Mouse (Mus musculus) midbrain, embryonic 10.5 days (tissue): ENCODE data around the gene Cnbd2. TPM values are rescaled to one million over a fixed set of nuclear protein-coding genes. Genes with fewer than 3 reads are reported as not detected.

Source experiments
- DNase-seq: peaks from one replicate; pipeline ENCODE4 v3.0.0-alpha.2; 2017; ENCODE audit warnings: low spot score
- H3K27ac ChIP-seq: fragments of 300-500 bp; sonication (generic); replicated peaks from 2 replicates; pipeline ENCODE4 v1.5.1; 2016; ENCODE audit warnings: mild to moderate bottlenecking
- H3K27me3 ChIP-seq: fragments of 300-500 bp; sonication (generic); 2 replicates; pipeline ENCODE4 v1.6.1; 2016; ENCODE audit warnings: low read depth, mild to moderate bottlenecking; ENCODE audit not compliant: poor library complexity, severe bottlenecking
- H3K36me3 ChIP-seq: fragments of 300-500 bp; sonication (generic); 2 replicates; pipeline ENCODE4 v1.6.1; 2016; ENCODE audit warnings: mild to moderate bottlenecking, moderate library complexity
- H3K4me1 ChIP-seq: fragments of 300-500 bp; sonication (generic); 2 replicates; pipeline ENCODE4 v1.6.1; 2016
- H3K4me3 ChIP-seq: fragments of 300-500 bp; sonication (generic); 2 replicates; pipeline ENCODE4 v1.5.1; 2016; ENCODE audit warnings: mild to moderate bottlenecking, moderate library complexity
- H3K9me3 ChIP-seq: fragments of 300-500 bp; sonication (generic); replicated peaks from 2 replicates; pipeline ENCODE4 v1.6.1; 2016; ENCODE audit warnings: mild to moderate bottlenecking
- WGBS: fragments of 180-500 bp; shearing (Covaris S2); methylation state at CpG from one replicate; pipeline ENCODE4 v1.1.7; 2016; 5-methylcytosine and 5-hydroxymethylcytosine counted together
- polyA plus RNA-seq: library from polyadenylated mRNA; unstranded; fragments of >200 nt; fragmentation: Nextera tagmentation; extraction: Ambion mirVana; gene quantifications from 2 replicates; pipeline ENCODE4 v1.2.1, GENCODE M21; 2016

The Cnbd2 gene
- polyA plus RNA-seq, 1 experiment from 2014 or later: 3.1 TPM

GRCm38 (mm10) chr2:156318491-156318890 is 6.4 kb downstream of the Cnbd2 start:
- DNase-seq: no peak
- H3K9me3 ChIP-seq: no peaks in the 10 kb centered on the region
- H3K36me3 ChIP-seq: peaks cover 16% of the 10 kb centered on the region
- H3K4me1 ChIP-seq: no peaks in the 10 kb centered on the region
- H3K27ac ChIP-seq: no peak overlapping the region
- H3K27me3 ChIP-seq: no peaks in the 10 kb centered on the region
- no peak overlapping the region for H3K4me3 ChIP-seq

GRCm38 (mm10) chr2:156321538-156321937 is 9.4 kb downstream of the Cnbd2 start:
- Histone ChIP-seq H3K9me3 (no peaks in the 10 kb centered on the region), H3K36me3 (peaks cover 5% of the 10 kb centered on the region), H3K27me3 (no peaks in the 10 kb centered on the region), H3K27ac (no peak overlapping the region), H3K4me1 (0 out of 2 replicates have a peak, but pooled peaks cover 8% of the 10 kb centered on the region), H3K4me3 (no peak overlapping the region)
- no peak for DNase-seq
- 81% methylated on average over 6 of the region's 6 CpGs for WGBS

- Histone ChIP-seq H3K27me3 (no peaks in the 10 kb centered on the region), H3K4me1 (0 out of 2 replicates have a peak, but pooled peaks cover 8% of the 10 kb centered on the region), H3K9me3 (no peaks in the 10 kb centered on the region), H3K36me3 (peaks cover 5% of the 10 kb centered on the region), H3K4me3 (no peak overlapping the region), H3K27ac (no peak overlapping the region)
- DNase-seq: no peak
- 72% methylated on average over 6 of the region's 6 CpGs for WGBS
These were observed 12.1 kb downstream of the Cnbd2 start for GRCm38 (mm10) chr2:156324116-156324588.

GRCm38 (mm10) chr2:156324681-156325080 is 12.6 kb downstream of the Cnbd2 start:
- Histone ChIP-seq H3K27ac (no peak overlapping the region), H3K9me3 (no peaks in the 10 kb centered on the region), H3K27me3 (no peaks in the 10 kb centered on the region), H3K36me3 (peaks cover 5% of the 10 kb centered on the region), H3K4me1 (0 out of 2 replicates have a peak, but pooled peaks cover 8% of the 10 kb centered on the region), H3K4me3 (no peak overlapping the region)
- no peak for DNase-seq
- 49% methylated on average over 5 of the region's 5 CpGs for WGBS

DNA sequence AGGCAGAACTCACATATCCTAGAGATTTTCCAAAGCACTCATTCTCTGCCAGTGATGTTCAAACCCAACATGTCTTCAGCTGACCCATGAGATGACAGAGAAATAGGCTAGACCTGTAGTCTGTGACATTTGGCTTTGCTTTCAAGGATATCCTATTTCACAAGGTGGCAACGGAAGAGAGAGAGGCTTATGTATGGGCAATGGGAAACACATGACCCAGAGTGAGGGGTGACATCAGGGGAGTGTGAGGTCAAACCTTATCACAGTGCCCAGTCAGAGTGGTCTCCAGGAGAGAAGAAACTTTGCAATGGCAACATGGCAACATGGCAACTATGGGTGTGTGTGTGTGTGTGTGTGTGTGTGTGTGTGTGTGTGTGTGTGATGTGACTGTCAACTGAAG is 18.6 kb downstream of the Cnbd2 start:
- 82% methylated on average over 1 of the region's 1 CpGs for WGBS
- no peak overlapping the region for H3K27ac ChIP-seq
- H3K27me3 ChIP-seq: no peaks in the 10 kb centered on the region
- H3K4me1 ChIP-seq: no peaks in the 10 kb centered on the region
- no peaks in the 10 kb centered on the region for H3K9me3 ChIP-seq
- DNase-seq: no peak
- H3K4me3 ChIP-seq: no peak overlapping the region
- H3K36me3 ChIP-seq: no peaks in the 10 kb centered on the region

- Histone ChIP-seq H3K4me1 (no peaks in the 10 kb centered on the region), H3K36me3 (no peaks in the 10 kb centered on the region), H3K27me3 (no peaks in the 10 kb centered on the region), H3K27ac (no peak overlapping the region), H3K4me3 (no peak overlapping the region), H3K9me3 (no peaks in the 10 kb centered on the region)
- 87% methylated on average over 7 of the region's 7 CpGs for WGBS
- DNase-seq: no peak
These were observed 19.4 kb downstream of the Cnbd2 start for GRCm38 (mm10) chr2:156331446-156331965.

DNA sequence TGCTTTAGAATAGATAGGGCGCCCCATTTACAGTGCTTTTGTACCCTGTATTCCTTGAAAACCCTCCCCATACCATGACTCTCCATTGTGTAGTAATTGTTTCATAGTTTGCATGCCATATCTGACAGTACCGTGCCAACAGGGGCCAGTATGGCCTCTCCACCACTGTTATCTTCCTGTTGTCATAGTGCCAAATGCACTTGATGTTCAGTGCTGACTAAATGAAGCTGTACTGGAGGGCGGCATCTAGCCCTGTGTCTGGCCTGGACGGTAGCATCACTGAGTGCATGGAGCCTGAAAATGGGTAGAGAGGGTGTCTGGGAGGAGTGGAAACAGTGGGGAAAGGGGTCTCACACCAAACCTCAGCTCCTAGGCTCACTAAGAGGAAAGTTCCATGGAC is 28.0 kb downstream of the Cnbd2 start:
- H3K4me3 ChIP-seq: no peak overlapping the region
- no peaks in the 10 kb centered on the region for H3K27me3 ChIP-seq
- no peak for DNase-seq
- peaks cover 6% of the 10 kb centered on the region for H3K4me1 ChIP-seq
- H3K27ac ChIP-seq: no peak overlapping the region
- no peaks in the 10 kb centered on the region for H3K9me3 ChIP-seq
- WGBS: 86% methylated on average over 4 of the region's 4 CpGs
- H3K36me3 ChIP-seq: no peaks in the 10 kb centered on the region

DNA sequence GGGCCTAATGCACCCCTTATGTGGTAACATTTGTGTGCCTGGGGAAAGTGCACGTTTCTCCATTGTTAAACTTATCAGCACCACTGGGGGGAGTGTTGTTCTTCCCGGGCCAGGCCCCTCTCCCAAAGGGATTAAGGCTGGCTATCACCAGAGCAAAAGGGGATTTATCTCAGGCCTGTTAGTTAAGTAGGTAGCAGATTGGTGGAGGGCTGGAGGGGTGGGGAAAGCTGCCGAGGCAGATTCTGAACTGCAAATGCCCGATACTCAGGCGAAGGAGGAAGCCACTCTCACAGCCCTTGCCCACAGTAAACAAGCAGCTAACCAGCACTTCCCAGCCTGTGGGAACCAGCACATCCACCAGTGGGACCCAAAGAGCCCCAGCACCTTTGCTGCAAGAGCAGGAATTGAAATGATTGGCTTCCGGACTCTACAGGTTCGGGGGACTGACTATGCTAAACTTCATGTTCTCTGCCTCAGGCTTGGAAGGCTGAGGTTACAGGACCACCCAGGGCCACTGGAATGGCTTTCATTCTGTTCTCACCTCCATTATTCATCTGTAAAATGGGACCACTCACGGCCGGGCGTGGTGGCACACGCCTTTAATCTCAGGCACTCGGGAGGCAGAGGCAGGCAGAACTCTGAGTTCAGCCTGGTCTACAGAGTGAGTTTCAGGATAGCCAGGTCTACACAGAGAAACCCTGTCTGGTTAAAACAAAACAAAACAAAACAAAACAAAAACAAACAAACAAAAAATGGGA is 32.9 kb downstream of the Cnbd2 start:
- Histone ChIP-seq H3K4me1 (peaks cover 7% of the 10 kb centered on the region), H3K9me3 (no peaks in the 10 kb centered on the region), H3K27me3 (no peaks in the 10 kb centered on the region), H3K4me3 (no peak overlapping the region), H3K27ac (0 out of 2 replicates have a peak overlapping the region, but pooled peaks have one; percentile 35), H3K36me3 (no peaks in the 10 kb centered on the region)
- 53% methylated on average over 12 of the region's 12 CpGs for WGBS
- peak; percentile 38 for DNase-seq

GRCm38 (mm10) chr2:156348812-156349211 is 36.7 kb downstream of the Cnbd2 start:
- Histone ChIP-seq H3K4me3 (no peak overlapping the region), H3K27ac (no peak overlapping the region), H3K36me3 (no peaks in the 10 kb centered on the region), H3K27me3 (no peaks in the 10 kb centered on the region), H3K9me3 (no peaks in the 10 kb centered on the region), H3K4me1 (peaks cover 13% of the 10 kb centered on the region)
- WGBS: 79% methylated on average over 4 of the region's 4 CpGs
- DNase-seq: no peak

DNA sequence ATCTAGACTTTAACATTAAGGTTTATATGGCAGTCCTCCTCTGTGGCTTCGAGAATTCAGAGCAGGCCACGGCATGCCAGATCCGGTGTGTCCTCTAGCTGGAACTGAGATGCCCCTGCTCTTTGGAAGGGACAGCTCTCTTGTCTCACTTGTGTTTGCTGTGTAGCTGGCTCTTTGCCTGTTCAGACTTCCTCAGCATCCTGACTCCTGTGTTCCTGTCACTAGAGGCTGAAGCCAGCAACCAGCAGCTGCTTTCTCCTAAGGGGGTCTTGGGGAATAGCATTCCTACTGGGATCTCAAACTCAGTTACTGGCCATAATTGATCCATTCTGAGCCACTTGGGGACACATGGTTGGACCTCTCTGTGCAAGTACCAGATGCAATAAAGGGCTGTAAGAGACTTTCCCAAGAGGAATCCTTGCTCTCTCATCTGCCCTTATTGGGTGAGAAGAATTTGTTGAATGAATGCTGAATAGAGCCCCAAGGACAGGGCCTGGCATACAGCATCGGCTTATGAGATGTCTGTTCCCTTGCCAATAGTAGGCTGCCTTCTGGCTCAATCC is 37.3 kb downstream of the Cnbd2 start:
- Histone ChIP-seq H3K36me3 (no peaks in the 10 kb centered on the region), H3K27ac (no peak overlapping the region), H3K4me1 (peaks cover 13% of the 10 kb centered on the region), H3K9me3 (no peaks in the 10 kb centered on the region), H3K4me3 (no peak overlapping the region), H3K27me3 (no peaks in the 10 kb centered on the region)
- DNase-seq: no peak
- 84% methylated on average over 4 of the region's 4 CpGs for WGBS

GRCm38 (mm10) chr2:156351243-156351642 is 39.1 kb downstream of the Cnbd2 start:
- no peaks in the 10 kb centered on the region for H3K27me3 ChIP-seq
- H3K4me3 ChIP-seq: no peak overlapping the region
- H3K36me3 ChIP-seq: no peaks in the 10 kb centered on the region
- no peak overlapping the region for H3K27ac ChIP-seq
- H3K9me3 ChIP-seq: no peaks in the 10 kb centered on the region
- H3K4me1 ChIP-seq: peaks cover 5% of the 10 kb centered on the region; the same call in 1 of the 2 replicates
- 81% methylated on average over 7 of the region's 7 CpGs for WGBS
- no peak for DNase-seq

- 80% methylated on average over 8 of the region's 8 CpGs for WGBS
These were observed 40.5 kb downstream of the Cnbd2 start for GRCm38 (mm10) chr2:156352413-156353165.

More at GRCm38 (mm10) chr2:156352413-156353165, 40.5 kb downstream of the Cnbd2 start:
- no peaks in the 10 kb centered on the region for H3K9me3 ChIP-seq
- H3K4me1 ChIP-seq: peaks cover 5% of the 10 kb centered on the region; the same call in 1 of the 2 replicates
- H3K27me3 ChIP-seq: no peaks in the 10 kb centered on the region
- no peak overlapping the region for H3K4me3 ChIP-seq
- DNase-seq: no peak
- no peak overlapping the region for H3K27ac ChIP-seq
- H3K36me3 ChIP-seq: no peaks in the 10 kb centered on the region
